Mouse (Mus musculus) forebrain, embryonic 16.5 days (tissue): ENCODE data around the gene Cabs1. TPM values are rescaled to one million over a fixed set of nuclear protein-coding genes. Genes with fewer than 3 reads are reported as not detected.

ENCODE experiments used
- ATAC-seq: fragments of 200-750 bp; cut with Nextera tagmentation; 2 replicates; pipeline ENCODE4 v1.8.0; 2017; ENCODE audit warnings: mild to moderate bottlenecking, moderate library complexity
- H3K27ac ChIP-seq: fragments of 300-500 bp; sonication (generic); 2 replicates; pipeline ENCODE4 v1.5.1; 2014; ENCODE audit warnings: low read length, control low read depth
- H3K27me3 ChIP-seq: fragments of 300-500 bp; sonication (generic); replicated peaks from 2 replicates; pipeline ENCODE4 v1.6.1; 2014; ENCODE audit warnings: low read length; ENCODE audit not compliant: control insufficient read depth, insufficient read depth
- H3K36me3 ChIP-seq: fragments of 300-500 bp; sonication (generic); 2 replicates; pipeline ENCODE4 v1.6.1; 2014; ENCODE audit not compliant: control insufficient read depth, insufficient read depth
- H3K4me1 ChIP-seq: fragments of 300-500 bp; sonication (generic); replicated peaks from 2 replicates; pipeline ENCODE4 v1.6.1; 2014; ENCODE audit warnings: low read length; ENCODE audit not compliant: control insufficient read depth, insufficient read depth
- H3K4me2 ChIP-seq: fragments of 300-500 bp; sonication (generic); 2 replicates; pipeline ENCODE4 v1.6.1; 2014; ENCODE audit warnings: mild to moderate bottlenecking, low read length, control low read depth
- H3K4me3 ChIP-seq: fragments of 300-500 bp; sonication (generic); replicated peaks from 2 replicates; pipeline ENCODE4 v1.5.1; 2014; ENCODE audit warnings: mild to moderate bottlenecking, low read length, control low read depth
- H3K9ac ChIP-seq: fragments of 300-500 bp; sonication (generic); replicated peaks from 2 replicates; pipeline ENCODE4 v1.6.1; 2014; ENCODE audit warnings: low read depth, low read length, control low read depth
- H3K9me3 ChIP-seq: fragments of 300-500 bp; sonication (generic); 2 replicates; pipeline ENCODE4 v1.6.1; 2016; ENCODE audit warnings: low read length; ENCODE audit not compliant: control insufficient read depth
- WGBS: fragments of 180-500 bp; shearing (Covaris S2); extraction: QIAGEN DNeasy Blood & Tissue Kit; methylation state at CpG from one replicate; pipeline ENCODE4 v1.1.7; 2014; 5-methylcytosine and 5-hydroxymethylcytosine counted together
- polyA plus RNA-seq: library from polyadenylated mRNA; unstranded; fragments of >200 nt; fragmentation: Nextera tagmentation; extraction: Ambion mirVana; gene quantifications from 2 replicates; pipeline ENCODE4 v1.2.1, GENCODE M21; 2015

Gene Cabs1
- not detected in 2 replicates for polyA plus RNA-seq

DNA sequence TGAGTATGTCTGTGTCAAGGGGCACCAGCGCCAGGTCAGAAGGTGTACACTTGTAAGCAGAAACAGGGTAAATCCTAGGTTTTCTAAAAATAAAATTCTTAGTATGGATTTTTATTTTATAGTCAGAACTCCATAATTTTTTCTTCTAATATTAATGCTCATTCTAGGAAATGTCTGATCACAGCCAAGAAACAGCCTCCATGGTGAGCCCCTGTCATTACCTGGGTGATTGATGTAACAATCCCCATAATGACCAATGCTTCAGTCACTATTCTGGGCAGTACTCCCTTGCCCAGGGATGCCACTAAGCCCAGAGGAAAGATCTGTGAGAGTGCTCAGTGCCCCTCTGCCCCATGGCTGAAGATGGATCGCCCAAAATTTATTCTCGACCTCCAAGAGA, at the start of gene Cabs1:
TSS of gene Cabs1 (plus strand) at position 301 of the 400 bp plus-strand sequence.
- Histone ChIP-seq H3K4me1 (no peaks in the 10 kb centered on the region), H3K9ac (no peak within 1 kb of the TSS), H3K4me3 (no peak within 1 kb of the TSS), H3K9me3 (no peaks in the 10 kb centered on the region), H3K27ac (no peak within 1 kb of the TSS), H3K27me3 (no peaks in the 10 kb centered on the region), H3K36me3 (no peaks in the 10 kb centered on the region), H3K4me2 (no peak within 1 kb of the TSS)
- ATAC-seq: no peak
- WGBS: 86% methylated on average over 3 of the region's 3 CpGs

DNA sequence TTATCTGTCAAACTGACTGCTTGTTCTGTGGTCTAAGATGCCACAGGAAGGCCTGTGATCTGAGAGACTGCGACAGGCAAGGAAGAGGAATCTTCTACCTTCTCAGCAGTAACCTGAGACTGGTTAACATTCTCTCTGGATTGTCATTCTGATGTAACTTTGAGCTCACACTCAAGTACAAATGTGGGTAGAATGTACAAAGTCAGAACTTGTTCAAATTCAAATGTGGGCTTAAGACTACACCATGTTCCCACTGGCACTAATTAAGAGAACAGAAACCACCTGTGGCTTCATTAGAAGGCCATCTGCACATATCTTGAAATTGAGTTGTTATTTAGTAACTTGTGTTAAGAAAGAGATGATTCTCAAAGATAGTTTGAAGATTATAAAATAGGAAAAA, 47.6 kb upstream of the Cabs1 start:
- H3K27me3 ChIP-seq: no peaks in the 10 kb centered on the region
- no peak overlapping the region for H3K9ac ChIP-seq
- H3K4me1 ChIP-seq: no peaks in the 10 kb centered on the region
- 48% methylated on average over 1 of the region's 1 CpGs for WGBS
- H3K4me3 ChIP-seq: no peak overlapping the region
- H3K27ac ChIP-seq: no peak overlapping the region
- no peaks in the 10 kb centered on the region for H3K9me3 ChIP-seq
- H3K36me3 ChIP-seq: no peaks in the 10 kb centered on the region
- no peak overlapping the region for H3K4me2 ChIP-seq
- ATAC-seq: no peak

DNA sequence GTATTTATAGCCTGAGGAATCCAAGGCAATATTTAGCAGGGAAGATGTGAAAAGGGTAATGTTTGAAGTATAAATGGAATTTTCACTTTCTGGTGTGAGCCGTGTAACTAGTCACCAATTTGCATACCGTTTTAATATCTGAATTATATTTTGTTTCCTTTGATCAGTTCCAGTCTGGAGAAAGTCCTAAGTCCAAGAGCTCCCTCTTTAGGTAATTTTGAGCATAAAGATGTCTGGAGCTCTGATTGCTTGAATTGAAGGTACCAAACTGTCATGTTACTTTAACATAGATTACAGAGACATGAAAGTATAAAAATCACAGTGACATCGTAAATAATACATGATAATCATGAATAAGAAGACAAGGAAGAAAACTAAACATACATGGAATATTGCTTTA, 38.5 kb upstream of the Cabs1 start:
- H3K27ac ChIP-seq: no peak overlapping the region
- no peak overlapping the region for H3K9ac ChIP-seq
- H3K36me3 ChIP-seq: no peaks in the 10 kb centered on the region
- WGBS: 45% methylated on average over 3 of the region's 3 CpGs
- no peak overlapping the region for H3K4me3 ChIP-seq
- ATAC-seq: 0 out of 2 replicates have a peak, but pooled peaks have one; percentile 33
- H3K4me2 ChIP-seq: no peak overlapping the region
- H3K9me3 ChIP-seq: no peaks in the 10 kb centered on the region
- H3K27me3 ChIP-seq: no peaks in the 10 kb centered on the region
- no peaks in the 10 kb centered on the region for H3K4me1 ChIP-seq

DNA sequence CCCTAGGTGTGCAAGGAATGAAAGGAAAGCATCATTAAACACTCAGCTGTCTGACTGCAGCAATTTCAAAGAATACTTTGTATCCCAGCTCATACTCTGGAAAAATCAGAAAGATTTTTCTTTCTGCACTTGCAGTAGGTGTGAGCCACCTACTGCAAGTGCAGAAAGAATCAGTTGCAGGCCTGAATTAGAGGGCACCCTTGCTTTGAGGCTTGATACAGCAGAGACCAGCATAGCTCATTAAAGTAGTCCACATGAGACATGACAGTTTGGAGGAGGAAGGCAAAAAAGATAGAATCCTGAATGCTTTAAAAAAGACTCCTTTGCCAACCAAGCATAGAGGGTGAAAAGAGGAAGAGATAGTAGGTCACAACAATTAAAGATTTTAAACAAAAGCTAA, 36.7 kb upstream of the Cabs1 start:
- no peaks in the 10 kb centered on the region for H3K36me3 ChIP-seq
- no peaks in the 10 kb centered on the region for H3K9me3 ChIP-seq
- H3K4me3 ChIP-seq: no peak overlapping the region
- H3K4me1 ChIP-seq: no peaks in the 10 kb centered on the region
- no peak for ATAC-seq
- H3K27ac ChIP-seq: no peak overlapping the region
- no peak overlapping the region for H3K4me2 ChIP-seq
- H3K9ac ChIP-seq: no peak overlapping the region
- no peaks in the 10 kb centered on the region for H3K27me3 ChIP-seq

DNA sequence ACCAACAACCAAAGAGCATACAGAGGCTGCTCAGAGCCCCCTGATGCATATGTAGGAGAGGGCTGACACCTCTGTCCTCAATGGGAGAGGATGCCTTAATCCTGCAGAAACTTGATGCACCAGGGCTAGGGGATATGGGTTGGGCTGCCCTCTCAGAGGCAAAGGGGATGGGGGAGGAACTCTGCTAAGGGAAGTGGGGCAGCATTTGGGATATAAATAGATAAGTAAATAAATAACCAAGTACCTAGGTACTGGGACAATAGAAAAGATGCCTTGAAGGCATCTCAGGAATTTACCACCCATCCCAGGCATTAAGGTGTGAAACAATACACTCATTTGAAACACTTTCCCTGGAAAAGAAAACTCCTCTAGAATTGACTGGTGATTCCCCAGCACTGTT, 27.4 kb upstream of the Cabs1 start:
- Histone ChIP-seq H3K27ac (no peak overlapping the region), H3K4me2 (no peak overlapping the region), H3K27me3 (no peaks in the 10 kb centered on the region), H3K9ac (no peak overlapping the region), H3K9me3 (no peaks in the 10 kb centered on the region), H3K4me1 (no peaks in the 10 kb centered on the region), H3K36me3 (no peaks in the 10 kb centered on the region), H3K4me3 (no peak overlapping the region)
- no peak for ATAC-seq

DNA sequence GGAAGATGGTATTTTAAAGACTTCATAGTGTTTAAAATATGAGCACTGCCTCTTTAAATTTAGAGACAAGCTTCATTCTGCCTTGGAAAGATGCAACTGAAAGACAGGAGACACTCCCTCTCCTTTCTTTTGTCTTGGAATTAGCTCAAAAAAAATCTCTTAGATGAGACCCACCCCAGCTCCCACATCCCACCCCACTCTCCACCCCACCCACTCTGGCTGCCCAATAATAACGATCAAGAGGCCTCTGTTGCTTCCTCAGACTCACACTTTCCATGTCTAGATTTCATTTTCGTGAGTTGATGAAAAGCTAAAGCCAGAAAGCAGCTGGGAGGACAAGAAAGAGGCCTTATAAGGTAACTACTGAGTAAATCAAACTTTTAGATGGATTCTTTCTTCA, 10.0 kb upstream of the Cabs1 start, which contains the start of the genes 2310003L06Rik and Gm28434:
TSS of gene 2310003L06Rik (plus strand) at position 259 of the 400 bp plus-strand sequence.
TSS of gene Gm28434 (plus strand) at position 317 of the 400 bp plus-strand sequence.
- H3K27ac ChIP-seq: no peak within 1 kb of the TSS
- H3K9ac ChIP-seq: no peak within 1 kb of the TSS
- no peaks in the 10 kb centered on the region for H3K36me3 ChIP-seq
- WGBS: 54% methylated on average over 2 of the region's 2 CpGs
- ATAC-seq: no peak
- H3K27me3 ChIP-seq: no peaks in the 10 kb centered on the region
- no peaks in the 10 kb centered on the region for H3K9me3 ChIP-seq
- H3K4me2 ChIP-seq: no peak within 1 kb of the TSS
- H3K4me3 ChIP-seq: no peak within 1 kb of the TSS
- H3K4me1 ChIP-seq: no peaks in the 10 kb centered on the region

DNA sequence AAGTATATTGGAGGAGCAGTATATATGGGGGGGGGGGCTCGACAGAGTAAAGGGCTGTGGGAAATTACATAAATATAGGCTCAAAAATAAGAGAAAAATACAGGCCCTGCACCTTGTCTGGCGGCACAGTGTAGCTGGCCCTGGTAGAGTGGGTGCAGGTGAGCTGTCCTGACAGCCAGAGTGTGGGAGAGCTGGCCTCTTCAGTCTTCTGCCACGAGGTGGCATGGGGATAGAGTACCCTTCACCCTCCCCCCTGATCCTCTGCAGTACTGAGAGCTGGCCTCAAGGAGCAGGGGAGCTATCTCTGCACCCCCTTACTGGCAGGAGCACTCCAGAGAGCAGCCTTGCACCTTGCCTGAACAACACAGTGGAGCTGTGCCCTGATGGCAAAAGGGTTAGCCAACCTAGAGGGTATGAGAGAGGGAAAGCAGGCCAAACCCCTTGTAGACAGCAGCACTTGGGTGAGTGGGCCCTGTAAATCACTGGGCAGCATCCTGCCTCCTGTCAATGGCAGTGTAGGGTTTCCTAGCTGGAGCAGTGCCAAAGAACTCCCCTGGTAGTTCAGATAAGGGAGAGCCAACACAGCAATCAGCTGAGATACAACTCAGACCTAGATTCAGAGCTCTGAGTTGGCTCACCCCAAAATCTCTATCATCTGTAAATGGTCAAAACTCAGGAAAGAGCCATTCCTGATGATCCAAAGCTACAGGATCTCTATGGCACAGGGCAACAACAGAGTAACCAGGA, 3.4 kb downstream of the Cabs1 start:
- no peak overlapping the region for H3K4me3 ChIP-seq
- no peaks in the 10 kb centered on the region for H3K4me1 ChIP-seq
- no peaks in the 10 kb centered on the region for H3K36me3 ChIP-seq
- no peaks in the 10 kb centered on the region for H3K27me3 ChIP-seq
- H3K9ac ChIP-seq: no peak overlapping the region
- no peak overlapping the region for H3K27ac ChIP-seq
- 55% methylated on average over 3 of the region's 3 CpGs for WGBS
- no peaks in the 10 kb centered on the region for H3K9me3 ChIP-seq
- H3K4me2 ChIP-seq: no peak overlapping the region
- ATAC-seq: no peak

DNA sequence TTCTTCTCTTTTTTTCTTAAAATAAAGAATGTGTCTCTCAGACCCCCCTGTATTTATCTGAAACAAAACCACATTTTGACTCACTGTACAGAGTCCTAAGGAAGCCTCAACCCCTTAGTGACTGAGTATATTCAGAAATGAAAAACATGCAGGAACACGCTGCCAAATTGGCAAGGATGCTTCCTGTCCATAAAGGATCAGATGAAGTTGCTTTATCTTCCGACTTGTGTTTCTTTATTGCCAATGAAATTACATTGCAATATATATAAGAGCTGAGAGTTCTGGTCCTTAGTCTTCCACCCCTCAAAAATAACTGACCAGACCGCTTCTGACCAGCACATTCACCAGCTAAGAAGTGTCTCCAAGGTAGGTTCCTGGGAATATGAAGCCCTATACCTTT, 23.0 kb downstream of the Cabs1 start, which contains the start of gene Smr3a:
TSS of gene Smr3a (plus strand) at position 301 of the 400 bp plus-strand sequence.
- Histone ChIP-seq H3K9me3 (no peaks in the 10 kb centered on the region), H3K27me3 (no peaks in the 10 kb centered on the region), H3K9ac (no peak within 1 kb of the TSS), H3K4me1 (no peaks in the 10 kb centered on the region), H3K4me2 (no peak within 1 kb of the TSS), H3K4me3 (no peak within 1 kb of the TSS), H3K27ac (no peak within 1 kb of the TSS), H3K36me3 (no peaks in the 10 kb centered on the region)
- ATAC-seq: no peak
- 92% methylated on average over 3 of the region's 3 CpGs for WGBS

DNA sequence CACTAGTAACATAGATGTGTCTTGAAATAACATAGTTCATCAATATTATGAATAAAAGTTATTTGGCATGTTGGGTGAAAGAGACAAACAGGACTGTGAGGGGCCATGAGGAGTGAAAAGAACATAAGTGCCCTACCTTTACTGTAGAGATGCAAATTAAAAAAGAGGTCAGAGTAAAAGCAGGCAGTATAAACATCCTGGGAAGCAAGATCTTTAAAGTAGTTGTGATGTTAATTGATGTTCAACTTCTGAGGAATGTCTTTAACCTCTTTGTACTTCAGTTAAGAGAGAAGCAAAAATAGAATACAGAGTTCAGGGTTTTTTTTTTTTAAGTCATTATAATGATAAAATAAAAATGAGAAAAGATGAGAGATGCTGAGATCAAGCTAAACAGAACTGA, 26.0 kb downstream of the Cabs1 start:
- H3K27ac ChIP-seq: no peak overlapping the region
- no peak overlapping the region for H3K9ac ChIP-seq
- H3K9me3 ChIP-seq: no peaks in the 10 kb centered on the region
- H3K4me1 ChIP-seq: no peaks in the 10 kb centered on the region
- no peaks in the 10 kb centered on the region for H3K36me3 ChIP-seq
- H3K27me3 ChIP-seq: no peaks in the 10 kb centered on the region
- H3K4me3 ChIP-seq: no peak overlapping the region
- ATAC-seq: no peak
- H3K4me2 ChIP-seq: no peak overlapping the region
